Mouse (Mus musculus): ENCODE results near the gene Npdc1. TPM values are rescaled to one million over a fixed set of nuclear protein-coding genes. Genes with fewer than 3 reads are reported as not detected.

Npdc1 gene
- polyA plus RNA-seq, 1 experiment from 2014 or later = 493 TPM

DNA sequence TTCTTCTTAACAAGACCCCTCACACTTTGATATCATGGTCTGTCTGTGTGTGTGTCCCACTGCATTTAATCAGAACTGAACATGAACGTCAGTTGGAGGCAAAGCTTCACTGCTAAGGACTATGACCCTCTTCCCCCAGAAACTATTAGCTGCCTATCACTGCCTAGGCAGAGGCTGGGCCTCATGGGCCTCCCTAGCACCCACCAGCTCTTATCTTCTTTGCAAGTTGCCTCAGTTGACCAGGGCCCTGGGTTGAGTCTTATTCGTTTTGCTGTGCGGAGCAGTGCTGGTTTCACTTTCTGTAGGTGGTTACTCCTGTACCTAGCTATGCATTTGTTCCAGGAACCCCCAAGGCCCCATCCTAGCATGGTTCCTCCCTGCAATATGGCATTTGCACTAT lies 29.2 kb upstream of the Npdc1 start:
- Histone ChIP-seq H3K4me2 (no peak overlapping the region), H3K36me3 (no peaks in the 10 kb centered on the region), H3K9ac (no peak overlapping the region), H3K27me3 (peaks cover 18% of the 10 kb centered on the region), H3K4me3 (no peak overlapping the region), H3K4me1 (replicated peaks) (peaks cover 27% of the 10 kb centered on the region), H3K9me3 (no peaks in the 10 kb centered on the region), H3K27ac (replicated peaks) (no peak overlapping the region)
- ATAC-seq (ENCODE audit: low FRiP score, low read depth) = no peak
- WGBS = 88% methylated on average over 3 of the region's 3 CpGs

DNA sequence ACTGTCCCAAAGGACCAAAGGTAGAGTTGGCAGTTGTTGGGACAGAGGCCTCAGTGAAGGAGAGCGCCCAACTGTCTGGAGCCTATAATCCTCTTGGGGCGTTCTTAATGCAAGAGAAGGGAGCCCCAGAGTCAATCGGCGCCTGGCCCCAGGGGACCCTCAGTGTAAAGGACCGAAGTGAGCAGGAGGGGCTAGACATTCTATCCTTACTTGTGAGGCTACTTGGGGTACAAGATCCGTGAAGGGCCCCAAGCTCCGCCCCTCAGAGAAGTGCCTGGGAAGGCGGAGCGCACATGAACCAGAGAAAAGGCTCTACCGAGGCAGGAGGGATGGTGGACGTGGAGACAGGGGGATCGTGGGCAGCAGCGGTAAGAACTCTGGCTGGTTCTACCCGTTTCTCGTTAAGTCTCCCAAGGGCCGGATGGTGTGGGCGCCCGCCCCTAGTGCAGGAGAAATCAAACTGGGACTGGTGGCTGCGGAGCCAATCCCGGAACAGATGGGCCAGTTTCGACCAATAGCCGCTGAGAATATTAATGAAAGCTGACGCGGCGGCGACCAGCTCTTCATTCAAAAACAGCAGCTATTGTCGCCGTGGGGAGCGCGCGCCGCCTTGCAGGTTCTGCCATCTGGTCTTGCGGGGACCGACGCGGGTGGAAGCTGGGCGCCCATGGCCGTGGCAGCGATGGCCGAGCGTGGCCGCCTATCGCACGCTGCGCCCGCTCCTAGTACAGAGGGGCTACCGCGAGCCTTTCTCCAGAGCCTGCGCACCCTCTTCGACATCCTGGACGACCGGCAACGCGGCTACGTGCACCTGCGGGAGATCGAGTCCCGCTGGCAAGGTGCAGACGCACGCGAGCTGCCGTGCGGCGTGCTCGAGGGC lies 27.1 kb upstream of the Npdc1 start, which contains the start of gene Sapcd2:
Gene Sapcd2 (plus strand): TSS at position 558 of the 880 bp plus-strand sequence.
- under 1% methylated on average over 65 of the region's 65 CpGs for WGBS
- H3K27me3 ChIP-seq = peaks cover 10% of the 10 kb centered on the region; the same call in 1 of the 2 replicates
- H3K9me3 ChIP-seq = no peaks in the 10 kb centered on the region
- H3K9ac ChIP-seq = peak within 1 kb of the TSS; percentile 60
- H3K4me3 ChIP-seq = peak within 1 kb of the TSS; percentile 74
- peaks cover 19% of the 10 kb centered on the region for H3K4me1 ChIP-seq (replicated peaks)
- peak within 1 kb of the TSS; percentile 99 for H3K4me2 ChIP-seq
- H3K36me3 ChIP-seq = no peaks in the 10 kb centered on the region
- peak; percentile 93 for ATAC-seq (ENCODE audit: low FRiP score, low read depth)
- H3K27ac ChIP-seq (replicated peaks) = peak within 1 kb of the TSS; percentile 66

DNA sequence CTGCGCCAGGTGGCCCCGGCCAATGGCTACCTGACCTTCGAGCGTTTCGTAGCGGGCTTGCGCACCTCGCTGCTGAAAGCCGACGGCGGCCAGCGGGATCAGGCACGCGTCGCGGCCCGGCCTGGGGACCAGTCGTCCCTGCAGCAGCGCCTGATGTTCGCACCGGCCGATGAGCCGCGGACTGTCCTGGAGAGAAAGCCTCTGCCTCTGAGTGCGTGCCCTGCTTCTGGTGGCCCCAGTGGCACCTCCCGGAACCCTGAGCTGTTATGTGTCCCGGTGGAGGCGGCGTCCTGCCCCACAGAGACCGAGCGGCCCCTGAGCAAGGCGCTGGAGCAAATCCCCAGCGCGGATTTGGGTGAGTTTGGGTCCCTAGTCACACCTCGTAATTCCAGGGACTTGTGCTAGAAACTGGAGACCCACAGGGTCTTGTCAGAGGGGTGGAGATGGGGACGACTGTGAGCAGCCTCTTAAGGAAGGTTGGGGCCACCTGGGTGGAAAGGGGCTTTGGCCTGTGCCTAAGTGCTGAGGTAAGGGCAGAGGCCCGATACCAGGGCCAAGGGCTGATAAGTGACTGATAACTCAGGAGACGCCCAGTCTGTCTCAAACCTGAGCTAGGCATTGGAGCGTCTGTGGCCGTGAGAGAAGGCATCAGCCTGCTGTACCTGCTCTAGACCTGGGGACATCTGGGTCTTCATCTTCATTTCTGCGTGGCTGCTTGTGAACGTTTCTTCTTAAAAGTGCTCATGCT lies 26.3 kb upstream of the Npdc1 start:
- H3K4me3 ChIP-seq = peak overlapping the region; percentile 74
- H3K4me2 ChIP-seq = peak overlapping the region; percentile 99
- ATAC-seq (ENCODE audit: low FRiP score, low read depth) = no peak
- peaks cover 19% of the 10 kb centered on the region for H3K4me1 ChIP-seq (replicated peaks)
- H3K9me3 ChIP-seq = no peaks in the 10 kb centered on the region
- peak overlapping the region; percentile 59; the same call in 1 of the 2 replicates for H3K27ac ChIP-seq (replicated peaks)
- 2% methylated on average over 42 of the region's 42 CpGs for WGBS
- H3K36me3 ChIP-seq = no peaks in the 10 kb centered on the region
- H3K27me3 ChIP-seq = peaks cover 6% of the 10 kb centered on the region; the same call in 1 of the 2 replicates
- H3K9ac ChIP-seq = peak overlapping the region; percentile 60

DNA sequence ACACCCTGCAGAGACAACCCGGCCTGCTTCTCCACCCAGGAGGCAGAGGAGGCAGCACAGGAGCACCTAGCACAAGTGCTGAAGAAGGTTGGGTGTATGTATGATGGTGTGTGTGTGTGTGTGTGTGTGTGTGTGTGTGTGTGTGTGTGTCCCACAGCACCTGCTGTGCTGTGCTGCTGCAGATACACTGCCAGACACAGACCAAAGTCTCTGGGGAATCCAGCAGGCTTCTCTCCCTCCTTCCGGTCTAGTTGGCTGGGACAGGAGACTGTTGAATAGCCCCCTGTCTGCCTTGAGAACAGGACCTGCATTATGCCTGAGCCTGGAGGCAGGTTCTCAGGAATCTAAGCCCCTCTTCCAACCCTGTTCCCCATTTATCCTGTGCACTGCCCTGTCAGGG lies 25.7 kb upstream of the Npdc1 start:
- Histone ChIP-seq H3K27ac (replicated peaks) (no peak overlapping the region), H3K9me3 (no peaks in the 10 kb centered on the region), H3K4me2 (peak overlapping the region; percentile 99), H3K9ac (no peak overlapping the region), H3K27me3 (peaks cover 6% of the 10 kb centered on the region; the same call in 1 of the 2 replicates), H3K36me3 (no peaks in the 10 kb centered on the region), H3K4me3 (peak overlapping the region; percentile 74), H3K4me1 (replicated peaks) (peaks cover 19% of the 10 kb centered on the region)
- 9% methylated on average over 2 of the region's 2 CpGs for WGBS
- ATAC-seq (ENCODE audit: low FRiP score, low read depth) = no peak

DNA sequence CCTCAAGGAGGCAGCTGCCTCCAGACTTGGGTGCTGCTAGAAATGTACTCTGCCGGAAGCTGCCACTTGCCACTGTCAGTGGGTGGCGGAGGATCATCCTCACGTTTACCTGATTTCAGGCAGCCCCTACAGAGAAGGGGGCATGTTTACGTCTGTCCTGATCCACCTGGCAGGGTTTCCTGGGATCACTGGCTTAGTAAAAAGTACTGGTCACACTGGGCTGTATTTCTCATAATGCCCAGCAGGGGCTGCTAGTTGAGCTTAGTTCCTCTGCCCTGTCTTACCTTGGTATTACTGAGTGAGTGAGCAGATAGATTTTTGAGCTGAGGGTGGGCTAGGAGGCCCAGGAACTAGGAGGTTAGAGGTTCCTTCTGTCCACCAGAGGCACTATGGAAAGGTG lies 22.6 kb upstream of the Npdc1 start:
- 67% methylated on average over 4 of the region's 4 CpGs for WGBS
- Histone ChIP-seq H3K9ac (no peak overlapping the region), H3K4me3 (no peak overlapping the region), H3K27ac (replicated peaks) (no peak overlapping the region), H3K4me1 (replicated peaks) (peaks cover 16% of the 10 kb centered on the region), H3K4me2 (no peak overlapping the region), H3K36me3 (no peaks in the 10 kb centered on the region), H3K27me3 (peaks cover 6% of the 10 kb centered on the region; the same call in 1 of the 2 replicates), H3K9me3 (no peaks in the 10 kb centered on the region)
- ATAC-seq (ENCODE audit: low FRiP score, low read depth) = no peak

DNA sequence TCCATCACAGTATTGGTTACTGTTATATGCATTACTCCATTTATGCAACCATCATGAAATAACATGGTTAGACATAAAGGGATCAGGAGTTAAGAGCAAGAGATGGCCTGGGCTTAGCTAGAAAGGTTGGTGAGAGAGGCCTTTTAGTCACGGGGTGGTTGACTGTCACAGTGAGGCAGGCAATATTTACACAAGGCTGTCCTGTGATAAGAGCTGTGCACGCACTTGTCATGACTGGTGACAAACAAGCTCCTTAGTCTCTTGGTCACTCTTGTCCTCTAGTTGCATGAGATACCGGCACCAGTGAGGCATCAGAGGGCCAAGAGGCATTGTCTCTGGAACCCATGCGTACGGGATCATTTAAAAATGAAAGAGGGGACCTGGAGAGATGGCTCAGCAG lies 14.7 kb upstream of the Npdc1 start:
- Histone ChIP-seq H3K9ac (no peak overlapping the region), H3K36me3 (no peaks in the 10 kb centered on the region), H3K4me2 (no peak overlapping the region), H3K27me3 (no peaks in the 10 kb centered on the region), H3K9me3 (no peaks in the 10 kb centered on the region), H3K4me3 (no peak overlapping the region), H3K4me1 (replicated peaks) (no peaks in the 10 kb centered on the region), H3K27ac (replicated peaks) (no peak overlapping the region)
- ATAC-seq (ENCODE audit: low FRiP score, low read depth) = no peak
- WGBS = 82% methylated on average over 5 of the region's 5 CpGs

DNA sequence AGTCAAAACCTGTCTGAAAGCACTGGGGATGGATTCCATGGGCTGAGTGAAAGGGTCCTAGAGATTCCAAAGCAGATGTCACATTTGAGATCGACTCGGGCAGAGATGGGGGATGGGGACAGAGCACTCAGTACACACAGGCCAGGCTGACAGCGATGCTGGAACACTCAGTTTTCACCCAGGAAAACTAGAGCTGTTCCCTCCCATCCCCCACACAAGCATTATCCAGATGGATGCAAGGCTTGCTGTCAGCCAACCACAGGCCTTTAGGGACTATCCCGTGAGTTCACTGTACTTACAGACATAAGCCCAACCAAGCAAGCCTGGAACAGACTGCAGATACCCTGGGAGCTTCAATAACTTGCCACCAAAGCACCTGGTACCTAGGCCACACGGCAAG lies 7.9 kb upstream of the Npdc1 start:
- no peaks in the 10 kb centered on the region for H3K9me3 ChIP-seq
- ATAC-seq (ENCODE audit: low FRiP score, low read depth) = no peak
- no peak overlapping the region for H3K4me2 ChIP-seq
- H3K36me3 ChIP-seq = no peaks in the 10 kb centered on the region
- H3K27ac ChIP-seq (replicated peaks) = no peak overlapping the region
- H3K4me3 ChIP-seq = no peak overlapping the region
- H3K27me3 ChIP-seq = peaks cover 18% of the 10 kb centered on the region
- peaks cover 14% of the 10 kb centered on the region for H3K4me1 ChIP-seq (replicated peaks)
- WGBS = 63% methylated on average over 5 of the region's 5 CpGs
- H3K9ac ChIP-seq = no peak overlapping the region

DNA sequence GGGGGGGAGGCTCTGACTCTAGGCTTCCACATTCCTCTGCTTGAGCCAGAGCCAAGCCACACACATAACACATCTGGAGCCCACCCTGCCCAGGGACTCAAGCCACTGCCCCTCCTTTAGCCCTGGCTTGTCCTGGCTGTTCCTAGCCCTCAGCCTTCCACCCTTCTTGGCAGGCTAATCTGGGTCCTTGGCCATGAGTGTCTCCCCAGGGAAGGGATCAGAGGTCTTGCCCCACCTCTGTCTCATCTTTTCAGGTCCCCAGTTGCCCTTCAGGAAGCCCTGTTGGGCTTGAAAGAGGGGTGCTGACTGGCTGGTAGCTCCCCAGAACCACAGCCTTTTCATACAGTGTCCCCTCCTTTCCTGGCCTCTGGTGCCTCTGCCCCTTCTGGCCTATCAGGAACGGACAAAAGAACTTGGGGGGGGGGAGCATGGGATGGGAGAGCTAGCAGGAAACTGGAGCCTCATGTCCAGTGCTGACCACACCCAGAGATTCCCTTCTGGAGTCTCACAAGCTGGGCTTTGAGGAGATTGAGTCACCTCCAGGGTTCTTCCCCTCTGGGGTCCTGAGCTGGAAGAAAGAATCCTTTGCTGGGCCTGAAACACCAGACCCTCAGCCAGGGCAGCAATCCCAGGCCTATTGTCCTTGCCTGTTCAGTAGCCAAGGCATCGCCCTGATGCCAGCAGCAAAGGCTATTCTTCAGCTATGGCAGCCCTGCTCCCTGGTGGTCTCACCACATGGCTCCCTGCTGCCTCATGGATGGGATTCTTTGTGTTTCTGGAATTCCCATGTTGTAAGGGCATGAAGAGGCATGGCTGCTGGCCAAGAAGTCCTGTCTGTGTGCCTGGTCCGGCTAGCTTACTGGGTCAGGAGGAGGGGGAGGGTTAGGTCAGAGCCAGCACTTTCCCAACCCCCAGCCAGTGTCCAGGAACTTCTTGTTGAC lies 4.6 kb upstream of the Npdc1 start:
- 17% methylated on average over 3 of the region's 3 CpGs for WGBS
- peaks cover 18% of the 10 kb centered on the region for H3K4me1 ChIP-seq (replicated peaks)
- H3K4me3 ChIP-seq = no peak overlapping the region
- H3K9me3 ChIP-seq = no peaks in the 10 kb centered on the region
- ATAC-seq (ENCODE audit: low FRiP score, low read depth) = peak; percentile 80
- H3K27me3 ChIP-seq = peaks cover 51% of the 10 kb centered on the region
- 0 out of 2 replicates have a peak overlapping the region, but pooled peaks have one; percentile 3 for H3K27ac ChIP-seq (replicated peaks)
- no peaks in the 10 kb centered on the region for H3K36me3 ChIP-seq
- no peak overlapping the region for H3K9ac ChIP-seq
- no peak overlapping the region for H3K4me2 ChIP-seq

DNA sequence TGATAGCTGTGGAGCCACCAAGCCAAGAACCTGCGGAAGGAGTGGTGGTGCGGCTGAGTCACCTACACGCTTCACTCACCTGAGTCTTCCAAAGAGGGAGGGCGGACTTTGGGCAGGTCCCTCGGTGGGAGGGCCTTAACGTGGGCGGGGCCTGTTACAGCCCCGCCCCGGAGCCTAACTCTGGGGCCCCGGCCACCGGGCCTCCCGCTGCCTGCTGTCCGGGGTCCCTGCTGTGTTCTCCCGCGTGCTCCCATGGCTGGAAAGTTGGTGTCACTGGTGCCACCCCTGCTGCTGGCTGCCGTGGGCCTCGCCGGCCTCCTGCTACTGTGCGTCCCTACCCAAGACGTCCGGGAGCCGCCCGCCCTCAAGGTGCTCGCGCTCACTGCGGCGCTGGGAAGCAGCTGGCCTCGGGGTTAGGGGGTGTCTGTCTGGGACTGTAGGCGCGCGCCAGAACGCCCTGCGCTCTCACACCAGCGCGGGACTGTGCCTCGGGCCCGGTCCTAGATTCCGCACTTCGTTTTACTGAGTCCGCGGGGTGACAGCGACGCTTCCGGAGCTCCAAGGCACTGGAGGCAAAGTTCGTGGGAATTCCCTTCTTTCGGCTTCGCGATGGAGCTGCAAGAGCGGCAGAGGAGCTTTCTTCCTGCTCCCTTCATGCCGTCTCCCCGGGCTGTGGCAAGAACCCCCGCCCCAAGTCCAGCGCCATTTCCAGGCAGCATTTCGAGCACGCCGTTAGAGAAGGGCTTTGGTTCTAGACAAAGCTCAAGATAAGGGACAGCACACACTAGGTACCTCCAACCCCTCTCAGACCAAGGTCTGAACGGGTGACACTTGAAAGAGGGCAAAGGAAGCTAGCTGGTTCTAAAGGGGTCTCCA lies 3.2 kb upstream of the Npdc1 start, which contains the start of gene Entpd2:
Gene Entpd2 (plus strand): TSS at position 154 of the 876 bp plus-strand sequence.
- H3K4me1 ChIP-seq (replicated peaks) = peaks cover 28% of the 10 kb centered on the region
- H3K27me3 ChIP-seq = peaks cover 58% of the 10 kb centered on the region
- H3K36me3 ChIP-seq = no peaks in the 10 kb centered on the region
- H3K9me3 ChIP-seq = no peaks in the 10 kb centered on the region
- ATAC-seq (ENCODE audit: low FRiP score, low read depth) = no peak
- H3K4me2 ChIP-seq = peak within 1 kb of the TSS; percentile 53
- H3K9ac ChIP-seq = peak within 1 kb of the TSS; percentile 14; the same call in 1 of the 2 replicates
- 1% methylated on average over 54 of the region's 57 CpGs for WGBS
- peak within 1 kb of the TSS; percentile 31 for H3K4me3 ChIP-seq
- 0 out of 2 replicates have a peak within 1 kb of the TSS, but pooled peaks have one; percentile 3 for H3K27ac ChIP-seq (replicated peaks)

DNA sequence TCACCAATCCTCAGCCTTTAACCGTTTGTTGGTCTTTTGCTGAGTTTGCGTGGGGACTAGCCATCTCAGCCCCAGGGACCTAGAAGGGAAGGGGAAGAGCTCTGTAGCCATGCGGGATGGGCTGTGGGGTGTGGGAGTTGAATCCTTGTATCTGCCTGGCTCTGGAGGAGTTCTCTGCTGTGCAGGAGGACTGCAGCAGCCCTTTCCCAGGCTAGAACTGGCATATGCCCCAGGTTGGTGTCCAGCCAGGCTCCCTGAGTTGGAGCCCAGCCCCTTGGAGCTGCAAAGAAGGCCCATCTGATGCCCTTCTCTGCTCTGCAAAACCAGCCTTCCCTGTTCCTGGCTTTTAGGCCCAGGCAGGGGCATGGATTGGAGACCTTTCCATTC lies 2.6 kb upstream of the Npdc1 start:
- H3K4me1 ChIP-seq (replicated peaks) = peaks cover 28% of the 10 kb centered on the region
- H3K36me3 ChIP-seq = no peaks in the 10 kb centered on the region
- peak overlapping the region; percentile 53 for H3K4me2 ChIP-seq
- peak overlapping the region; percentile 31 for H3K4me3 ChIP-seq
- H3K27me3 ChIP-seq = peaks cover 58% of the 10 kb centered on the region
- H3K9me3 ChIP-seq = no peaks in the 10 kb centered on the region
- no peak overlapping the region for H3K27ac ChIP-seq (replicated peaks)
- H3K9ac ChIP-seq = no peak overlapping the region
- ATAC-seq (ENCODE audit: low FRiP score, low read depth) = no peak
- 32% methylated on average over 3 of the region's 3 CpGs for WGBS
